Mouse (Mus musculus): Measurements from ENCODE around the gene Rhbdd1.

DNA sequence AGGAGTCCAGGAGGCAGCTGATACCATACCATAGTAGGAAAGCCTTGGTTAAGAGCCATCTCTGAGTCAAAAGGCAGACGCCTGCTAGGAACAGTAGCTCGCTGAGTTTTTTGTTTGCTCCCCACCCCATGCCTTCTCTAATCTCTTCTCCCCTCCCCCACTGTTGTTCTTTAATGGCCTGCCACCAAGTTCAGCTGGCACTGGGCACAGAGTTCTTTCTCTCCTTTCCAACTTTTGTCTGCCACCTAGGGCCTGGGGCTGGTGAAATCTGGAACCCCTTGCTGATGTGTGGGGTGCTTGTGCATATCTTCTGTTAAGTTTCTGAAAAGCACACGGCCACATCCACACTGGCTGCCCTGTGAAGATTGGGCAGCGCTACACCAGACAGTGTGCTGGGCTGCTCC lies 69.6 kb downstream of the Rhbdd1 start:
- TF ChIP-seq CTCF (IDR thresholded peaks at IDR 0.05; ENCODE audit: borderline replicate concordance, insufficient read depth, low read depth, low read length) (no peak), POLR2A (IDR thresholded peaks at IDR 0.05; ENCODE audit: borderline replicate concordance, insufficient read depth, low read length) (no peak)
